Mouse (Mus musculus): ENCODE measurements around the gene Ift122. TPM values are rescaled to one million over a fixed set of nuclear protein-coding genes. Genes with fewer than 3 reads are reported as not detected.

The Ift122 gene
- polyA plus RNA-seq, 1 experiment from 2014 or later, result 36.8 TPM

DNA sequence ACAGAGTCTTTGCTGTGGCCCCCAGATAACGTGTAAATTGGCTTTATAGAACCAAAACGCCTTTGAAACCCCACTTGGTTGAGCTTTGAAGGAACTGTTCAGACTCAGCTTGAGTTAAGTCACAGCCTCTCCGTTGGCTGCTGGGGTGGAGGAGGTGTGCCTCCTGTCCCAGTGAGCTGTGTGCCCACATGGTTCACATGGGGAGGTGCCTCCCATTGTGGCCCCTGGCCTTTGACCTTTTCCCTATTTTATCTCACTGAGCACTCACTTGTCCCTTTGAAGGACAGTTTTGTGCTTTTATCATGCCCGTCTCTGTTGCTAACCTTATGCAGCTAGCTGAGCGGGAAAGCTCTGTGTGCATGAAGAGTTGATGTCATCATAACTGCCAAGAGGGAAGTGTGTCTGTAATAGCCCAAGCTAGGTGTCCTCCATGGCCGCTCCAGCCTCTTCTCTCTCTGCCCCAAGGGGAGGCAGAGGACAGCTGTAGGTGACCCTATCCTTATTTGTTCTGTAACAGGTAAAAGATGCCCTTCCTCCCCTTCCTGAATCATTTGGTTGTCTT is 55.2 kb downstream of the Ift122 start:
- Histone ChIP-seq H3K36me3 (ENCODE audit: control insufficient read depth, insufficient read depth, low read length) (peaks cover 7% of the 10 kb centered on the region), H3K4me2 (ENCODE audit: low read length) (no peak overlapping the region), H3K9ac (ENCODE audit: low read depth, low read length) (no peak overlapping the region), H3K4me1 (ENCODE audit: control insufficient read depth, insufficient read depth, low read length) (no peaks in the 10 kb centered on the region), H3K27ac (ENCODE audit: low read length) (no peak overlapping the region), H3K9me3 (replicated peaks; ENCODE audit: control insufficient read depth, low read length, poor library complexity, severe bottlenecking) (no peaks in the 10 kb centered on the region), H3K27me3 (ENCODE audit: control insufficient read depth, insufficient read depth, low read depth, low read length) (no peaks in the 10 kb centered on the region), H3K4me3 (ENCODE audit: low read depth, low read length) (no peak overlapping the region)
- WGBS, result 35% methylated on average over 6 of the region's 6 CpGs
- no peak for ATAC-seq

DNA sequence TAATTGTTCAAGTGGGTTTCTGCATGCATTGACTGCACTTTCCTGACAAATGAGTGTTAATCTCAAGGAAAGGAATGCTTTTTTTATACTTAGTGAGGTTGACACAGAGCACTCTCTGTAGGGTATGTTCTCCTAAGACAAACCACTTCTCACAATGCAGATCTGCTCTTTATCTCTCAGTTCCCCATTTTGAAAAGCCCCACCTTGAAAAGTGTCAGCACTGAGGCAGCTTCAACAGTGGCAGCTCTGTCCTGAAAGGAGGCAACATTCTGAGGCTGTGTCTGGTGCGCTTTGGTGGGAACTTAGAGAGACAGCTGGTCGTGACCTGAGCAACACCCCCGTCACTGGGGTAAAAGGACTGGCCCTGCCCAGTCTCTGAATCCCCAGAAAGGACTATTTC is 55.8 kb downstream of the Ift122 start:
- Histone ChIP-seq H3K4me2 (ENCODE audit: low read length) (no peak overlapping the region), H3K9me3 (replicated peaks; ENCODE audit: control insufficient read depth, low read length, poor library complexity, severe bottlenecking) (no peaks in the 10 kb centered on the region), H3K9ac (ENCODE audit: low read depth, low read length) (no peak overlapping the region), H3K27ac (ENCODE audit: low read length) (no peak overlapping the region), H3K36me3 (ENCODE audit: control insufficient read depth, insufficient read depth, low read length) (peaks cover 7% of the 10 kb centered on the region), H3K4me1 (ENCODE audit: control insufficient read depth, insufficient read depth, low read length) (no peaks in the 10 kb centered on the region), H3K4me3 (ENCODE audit: low read depth, low read length) (no peak overlapping the region), H3K27me3 (ENCODE audit: control insufficient read depth, insufficient read depth, low read depth, low read length) (no peaks in the 10 kb centered on the region)
- no peak for ATAC-seq
- WGBS, result 70% methylated on average over 3 of the region's 3 CpGs

DNA sequence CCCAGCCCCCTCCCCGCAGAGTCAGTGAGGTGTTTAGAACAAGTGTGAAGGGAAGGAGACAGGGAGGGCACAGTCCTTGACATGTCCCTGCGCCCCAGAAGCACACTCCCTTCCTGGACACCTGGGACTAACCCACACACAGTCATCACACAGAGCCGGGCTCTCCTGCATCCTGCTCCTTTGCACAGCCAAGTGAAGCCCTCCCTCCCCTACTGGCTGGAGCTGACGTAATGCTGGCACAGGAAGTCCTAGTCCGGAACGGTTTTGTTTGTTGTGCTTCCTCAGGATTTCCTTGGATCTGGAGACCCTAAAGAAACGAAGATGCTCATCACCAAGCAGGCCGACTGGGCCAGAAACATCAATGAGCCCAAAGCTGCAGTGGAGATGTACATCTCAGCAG is 56.7 kb downstream of the Ift122 start:
- H3K4me2 ChIP-seq (ENCODE audit: low read length), result no peak overlapping the region
- H3K9me3 ChIP-seq (replicated peaks; ENCODE audit: control insufficient read depth, low read length, poor library complexity, severe bottlenecking), result no peaks in the 10 kb centered on the region
- WGBS, result 69% methylated on average over 8 of the region's 8 CpGs
- no peak overlapping the region for H3K27ac ChIP-seq (ENCODE audit: low read length)
- no peak for ATAC-seq
- no peak overlapping the region for H3K9ac ChIP-seq (ENCODE audit: low read depth, low read length)
- no peaks in the 10 kb centered on the region for H3K27me3 ChIP-seq (ENCODE audit: control insufficient read depth, insufficient read depth, low read depth, low read length)
- peaks cover 2% of the 10 kb centered on the region; the same call in 1 of the 2 replicates for H3K4me1 ChIP-seq (ENCODE audit: control insufficient read depth, insufficient read depth, low read length)
- H3K4me3 ChIP-seq (ENCODE audit: low read depth, low read length), result no peak overlapping the region
- H3K36me3 ChIP-seq (ENCODE audit: control insufficient read depth, insufficient read depth, low read length), result peaks cover 7% of the 10 kb centered on the region

DNA sequence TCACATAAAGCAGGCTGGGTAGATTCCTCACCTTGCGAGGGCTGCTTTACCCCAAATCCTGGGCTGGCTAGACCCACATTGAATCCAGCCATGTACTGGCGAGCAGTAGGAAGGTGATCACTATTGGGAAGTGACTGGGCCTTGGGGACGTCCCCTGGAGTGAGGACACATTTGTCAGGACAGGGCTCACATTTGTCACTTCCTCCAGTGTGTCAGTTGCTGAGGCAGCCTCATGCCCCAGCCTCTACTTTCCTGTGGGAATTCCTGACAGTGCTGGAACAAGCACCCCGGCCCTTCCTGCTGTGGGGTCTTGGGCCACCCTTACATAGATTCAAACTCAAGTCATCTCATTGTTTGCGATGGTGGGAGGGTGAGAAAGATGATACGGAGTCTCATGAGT is 58.5 kb downstream of the Ift122 start:
- Histone ChIP-seq H3K4me3 (ENCODE audit: low read depth, low read length) (no peak overlapping the region), H3K36me3 (ENCODE audit: control insufficient read depth, insufficient read depth, low read length) (peaks cover 4% of the 10 kb centered on the region; the same call in 1 of the 2 replicates), H3K9ac (ENCODE audit: low read depth, low read length) (no peak overlapping the region), H3K27me3 (ENCODE audit: control insufficient read depth, insufficient read depth, low read depth, low read length) (no peaks in the 10 kb centered on the region), H3K9me3 (replicated peaks; ENCODE audit: control insufficient read depth, low read length, poor library complexity, severe bottlenecking) (no peaks in the 10 kb centered on the region), H3K4me2 (ENCODE audit: low read length) (no peak overlapping the region), H3K27ac (ENCODE audit: low read length) (no peak overlapping the region), H3K4me1 (ENCODE audit: control insufficient read depth, insufficient read depth, low read length) (peaks cover 5% of the 10 kb centered on the region; the same call in 1 of the 2 replicates)
- 84% methylated on average over 6 of the region's 6 CpGs for WGBS
- no peak for ATAC-seq

DNA sequence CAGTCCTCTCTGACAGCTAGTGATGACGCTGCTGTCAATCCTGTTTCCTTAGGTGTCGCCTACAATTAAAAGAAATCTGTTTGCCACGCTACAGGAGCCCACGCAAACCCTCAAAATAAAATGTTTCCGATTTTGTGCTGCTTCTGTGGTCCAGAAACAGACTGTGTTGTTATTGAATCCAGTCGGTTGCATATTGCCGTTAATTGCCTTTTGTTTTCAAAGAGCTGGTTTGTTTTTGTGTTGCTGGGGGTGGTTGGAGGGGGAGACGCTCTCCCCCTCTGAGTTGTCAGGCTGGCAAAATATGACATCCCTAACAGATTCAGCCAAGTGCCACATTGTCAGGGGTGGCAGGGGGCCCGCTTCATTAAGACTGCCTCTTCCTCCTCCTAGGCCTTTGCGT is 60.2 kb downstream of the Ift122 start:
- WGBS, result 88% methylated on average over 10 of the region's 10 CpGs
- Histone ChIP-seq H3K4me1 (ENCODE audit: control insufficient read depth, insufficient read depth, low read length) (peaks cover 5% of the 10 kb centered on the region; the same call in 1 of the 2 replicates), H3K27me3 (ENCODE audit: control insufficient read depth, insufficient read depth, low read depth, low read length) (no peaks in the 10 kb centered on the region), H3K4me3 (ENCODE audit: low read depth, low read length) (no peak overlapping the region), H3K4me2 (ENCODE audit: low read length) (no peak overlapping the region), H3K9ac (ENCODE audit: low read depth, low read length) (no peak overlapping the region), H3K9me3 (replicated peaks; ENCODE audit: control insufficient read depth, low read length, poor library complexity, severe bottlenecking) (no peaks in the 10 kb centered on the region), H3K36me3 (ENCODE audit: control insufficient read depth, insufficient read depth, low read length) (peaks cover 4% of the 10 kb centered on the region; the same call in 1 of the 2 replicates), H3K27ac (ENCODE audit: low read length) (no peak overlapping the region)
- no peak for ATAC-seq

DNA sequence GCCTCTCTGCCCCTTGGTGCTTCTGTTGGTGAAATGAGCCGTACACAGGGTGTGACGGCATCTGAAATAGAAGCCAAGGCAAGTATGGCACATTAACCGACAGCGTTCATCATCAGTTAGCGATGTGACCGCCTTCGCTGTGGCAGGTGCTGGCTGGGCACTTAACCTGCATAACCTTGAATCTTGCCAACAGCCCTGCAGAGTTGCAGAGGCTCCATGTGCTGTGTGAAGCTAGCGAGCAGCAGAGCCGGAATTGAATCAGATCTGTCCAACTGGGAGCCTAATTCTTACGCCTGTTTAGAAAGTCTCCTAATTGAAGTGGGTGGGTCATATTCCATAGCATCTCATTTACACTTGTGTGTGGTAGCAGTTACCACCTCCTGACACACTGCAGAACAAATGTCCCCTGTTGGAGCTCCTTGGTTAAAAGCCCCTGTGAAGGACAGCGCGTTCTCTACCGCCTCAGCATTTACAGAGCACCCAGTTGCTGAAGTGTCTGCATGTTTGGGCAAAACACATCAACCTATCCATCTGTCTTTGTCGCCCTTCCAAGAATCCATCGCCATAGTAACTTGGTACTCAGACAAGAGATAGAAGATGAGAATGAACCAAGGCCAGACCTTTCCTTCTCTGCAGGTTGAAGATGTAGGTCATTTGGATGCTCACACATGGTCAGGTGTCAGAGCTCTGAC is 61.4 kb downstream of the Ift122 start:
- H3K9ac ChIP-seq (ENCODE audit: low read depth, low read length), result no peak overlapping the region

DNA sequence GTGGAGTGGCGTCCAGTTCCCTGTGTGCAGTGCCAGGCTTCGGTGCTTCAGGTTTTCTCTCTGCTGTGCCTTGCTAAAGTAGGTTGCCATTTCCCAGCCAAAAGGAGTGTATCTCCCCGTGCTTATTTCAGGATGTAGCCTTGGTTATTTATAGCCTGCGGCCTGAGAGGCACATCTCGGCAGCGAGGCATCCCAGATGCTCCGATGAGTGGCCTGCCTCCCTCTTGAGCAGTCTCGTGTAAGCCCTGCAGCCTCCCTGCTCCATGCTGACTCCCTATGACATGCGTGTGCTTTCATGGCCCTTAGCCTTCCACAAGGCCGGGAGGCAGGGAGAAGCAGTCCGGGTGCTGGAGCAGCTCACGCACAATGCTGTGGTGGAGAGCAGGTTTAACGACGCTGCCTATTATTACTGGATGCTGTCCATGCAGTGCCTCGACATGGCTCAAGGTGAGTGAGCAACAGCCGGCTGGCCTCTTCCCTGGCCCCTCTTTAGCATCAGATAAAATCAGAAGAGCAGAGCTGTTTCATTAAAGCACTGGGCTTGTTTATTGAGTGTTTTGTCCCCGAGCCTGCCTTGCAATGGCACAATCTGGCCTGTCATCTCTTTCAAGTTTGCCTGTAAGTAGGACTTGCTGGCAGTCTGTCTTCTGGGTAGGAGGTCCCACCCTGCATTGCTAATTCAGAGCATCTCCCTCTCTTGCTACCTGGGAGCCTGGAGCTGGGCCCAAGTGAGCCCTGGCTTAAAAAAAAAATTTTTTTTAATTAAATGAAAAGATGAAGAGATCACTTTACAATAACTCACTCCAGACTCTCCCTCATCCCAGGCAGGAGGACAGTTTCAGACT is 62.6 kb downstream of the Ift122 start:
- H3K9me3 ChIP-seq (replicated peaks; ENCODE audit: control insufficient read depth, low read length, poor library complexity, severe bottlenecking), result no peaks in the 10 kb centered on the region
- WGBS, result 70% methylated on average over 17 of the region's 17 CpGs
- H3K4me2 ChIP-seq (ENCODE audit: low read length), result no peak overlapping the region
- peak overlapping the region; percentile 50; the same call in 1 of the 2 replicates for H3K27ac ChIP-seq (ENCODE audit: low read length)
- H3K36me3 ChIP-seq (ENCODE audit: control insufficient read depth, insufficient read depth, low read length), result peaks cover under 1% of the 10 kb centered on the region; the same call in 1 of the 2 replicates
- peaks cover 5% of the 10 kb centered on the region; the same call in 1 of the 2 replicates for H3K4me1 ChIP-seq (ENCODE audit: control insufficient read depth, insufficient read depth, low read length)
- no peak overlapping the region for H3K4me3 ChIP-seq (ENCODE audit: low read depth, low read length)
- ATAC-seq, result no peak
- no peak overlapping the region for H3K9ac ChIP-seq (ENCODE audit: low read depth, low read length)
- H3K27me3 ChIP-seq (ENCODE audit: control insufficient read depth, insufficient read depth, low read depth, low read length), result no peaks in the 10 kb centered on the region

More for the DNA sequence above, 61.4 kb downstream of the Ift122 start:
- H3K4me1 ChIP-seq (ENCODE audit: control insufficient read depth, insufficient read depth, low read length), result peaks cover 5% of the 10 kb centered on the region; the same call in 1 of the 2 replicates
- H3K27me3 ChIP-seq (ENCODE audit: control insufficient read depth, insufficient read depth, low read depth, low read length), result no peaks in the 10 kb centered on the region
- H3K36me3 ChIP-seq (ENCODE audit: control insufficient read depth, insufficient read depth, low read length), result peaks cover 4% of the 10 kb centered on the region; the same call in 1 of the 2 replicates
- no peaks in the 10 kb centered on the region for H3K9me3 ChIP-seq (replicated peaks; ENCODE audit: control insufficient read depth, low read length, poor library complexity, severe bottlenecking)
- no peak overlapping the region for H3K4me3 ChIP-seq (ENCODE audit: low read depth, low read length)
- H3K4me2 ChIP-seq (ENCODE audit: low read length), result no peak overlapping the region
- no peak for ATAC-seq
- WGBS, result 82% methylated on average over 15 of the region's 15 CpGs
- H3K27ac ChIP-seq (ENCODE audit: low read length), result peak overlapping the region; percentile 50

DNA sequence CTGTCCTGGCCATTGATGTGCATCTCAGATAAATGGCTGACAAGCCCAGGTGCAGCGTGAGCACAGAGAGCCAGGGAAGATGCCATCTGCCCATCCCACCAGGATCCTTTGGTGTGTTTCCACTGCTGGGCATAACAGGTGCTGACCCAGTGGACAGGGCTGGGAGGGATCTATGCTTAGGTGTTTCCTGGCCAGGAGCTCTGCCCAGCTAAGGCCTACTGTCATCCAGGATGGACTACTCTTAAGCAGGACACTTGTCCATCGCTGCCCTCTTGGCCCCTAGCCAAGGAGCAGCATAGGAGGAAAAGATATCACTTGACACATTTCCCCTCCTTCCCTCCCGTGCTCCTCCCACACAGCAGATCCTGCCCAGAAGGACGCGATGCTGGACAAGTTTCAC is 63.3 kb downstream of the Ift122 start:
- ATAC-seq, result no peak
- no peaks in the 10 kb centered on the region for H3K27me3 ChIP-seq (ENCODE audit: control insufficient read depth, insufficient read depth, low read depth, low read length)
- H3K36me3 ChIP-seq (ENCODE audit: control insufficient read depth, insufficient read depth, low read length), result no peaks in the 10 kb centered on the region; the same call in 1 of the 2 replicates
- H3K4me2 ChIP-seq (ENCODE audit: low read length), result no peak overlapping the region
- peaks cover 5% of the 10 kb centered on the region; the same call in 1 of the 2 replicates for H3K4me1 ChIP-seq (ENCODE audit: control insufficient read depth, insufficient read depth, low read length)
- H3K9me3 ChIP-seq (replicated peaks; ENCODE audit: control insufficient read depth, low read length, poor library complexity, severe bottlenecking), result no peaks in the 10 kb centered on the region
- H3K27ac ChIP-seq (ENCODE audit: low read length), result no peak overlapping the region
- no peak overlapping the region for H3K4me3 ChIP-seq (ENCODE audit: low read depth, low read length)
- 91% methylated on average over 5 of the region's 5 CpGs for WGBS
- H3K9ac ChIP-seq (ENCODE audit: low read depth, low read length), result no peak overlapping the region
